Mouse (Mus musculus) heart, embryonic 14.5 days (tissue): ENCODE data around the gene Tufm. TPM values are rescaled to one million over a fixed set of nuclear protein-coding genes. Genes with fewer than 3 reads are reported as not detected.

Source experiments
- ATAC-seq: fragments of 200-750 bp; cut with Nextera tagmentation; 2 replicates; pipeline ENCODE4 v1.8.0; 2017; ENCODE audit warnings: low read depth, moderate TSS enrichment; ENCODE audit not compliant: insufficient number of reproducible peaks, insufficient read depth, low FRiP score
- H3K27ac ChIP-seq, 2 experiments: fragments of 200-500 bp in 1 of 2; fragments of 300-500 bp in 1 of 2; sonication (generic) in 1 of 2; replicated peaks in 1 of 2; 2 replicates each; pipeline ENCODE4 v1.5.1; 2012 to 2014; ENCODE audit warnings: low read depth in 2 of 2, low read length in 2 of 2, control low read depth in 1 of 2, mild to moderate bottlenecking in 1 of 2, mixed read lengths in 1 of 2; ENCODE audit not compliant: control insufficient read depth in 1 of 2, insufficient read depth in 1 of 2
- H3K27me3 ChIP-seq: fragments of 300-500 bp; sonication (generic); 2 replicates; pipeline ENCODE4 v1.6.1; 2014; ENCODE audit warnings: mild to moderate bottlenecking, low read length, control low read depth; ENCODE audit not compliant: control insufficient read depth, insufficient read depth
- H3K36me3 ChIP-seq: fragments of 300-500 bp; sonication (generic); 2 replicates; pipeline ENCODE4 v1.6.1; 2014; ENCODE audit warnings: mild to moderate bottlenecking, control low read depth, low read length, mixed read lengths; ENCODE audit not compliant: control insufficient read depth, insufficient read depth
- H3K4me1 ChIP-seq, 2 experiments: fragments of 200-500 bp in 1 of 2; fragments of 300-500 bp in 1 of 2; sonication (generic) in 1 of 2; 2 replicates each; pipeline ENCODE4 v1.6.1; 2012 to 2014; ENCODE audit warnings: low read length in 2 of 2, control low read depth in 1 of 2, mixed read lengths in 1 of 2; ENCODE audit not compliant: control insufficient read depth in 2 of 2, insufficient read depth in 2 of 2
- H3K4me2 ChIP-seq: fragments of 300-500 bp; sonication (generic); 2 replicates; pipeline ENCODE4 v1.6.1; 2014; ENCODE audit warnings: mild to moderate bottlenecking, low read length
- H3K4me3 ChIP-seq, 2 experiments: fragments of 200-500 bp in 1 of 2; fragments of 300-500 bp in 1 of 2; sonication (generic) in 1 of 2; 2 replicates each; pipeline ENCODE4 v1.5.1; 2012 to 2014; ENCODE audit warnings: low read length in 2 of 2, mild to moderate bottlenecking in 2 of 2, control low read depth in 1 of 2, low read depth in 1 of 2, moderate library complexity in 1 of 2; ENCODE audit not compliant: control insufficient read depth in 1 of 2, insufficient read depth in 1 of 2
- H3K9ac ChIP-seq: fragments of 300-500 bp; sonication (generic); 2 replicates; pipeline ENCODE4 v1.6.1; 2014; ENCODE audit warnings: mild to moderate bottlenecking, low read length
- H3K9me3 ChIP-seq: fragments of 300-500 bp; sonication (generic); 2 replicates; pipeline ENCODE4 v1.6.1; 2016; ENCODE audit warnings: low read length, control low read depth; ENCODE audit not compliant: control insufficient read depth
- WGBS: fragments of 180-500 bp; shearing (Covaris S2); extraction: QIAGEN DNeasy Blood & Tissue Kit; methylation state at CpG from one replicate; pipeline ENCODE4 v1.1.7; 2014; 5-methylcytosine and 5-hydroxymethylcytosine counted together
- polyA plus RNA-seq: library from polyadenylated mRNA; unstranded; fragments of >200 nt; fragmentation: Nextera tagmentation; extraction: Ambion mirVana; gene quantifications from 2 replicates; pipeline ENCODE4 v1.2.1, GENCODE M21; 2014

The Tufm gene
- polyA plus RNA-seq, 1 experiment from 2014 or later = 188 TPM

DNA sequence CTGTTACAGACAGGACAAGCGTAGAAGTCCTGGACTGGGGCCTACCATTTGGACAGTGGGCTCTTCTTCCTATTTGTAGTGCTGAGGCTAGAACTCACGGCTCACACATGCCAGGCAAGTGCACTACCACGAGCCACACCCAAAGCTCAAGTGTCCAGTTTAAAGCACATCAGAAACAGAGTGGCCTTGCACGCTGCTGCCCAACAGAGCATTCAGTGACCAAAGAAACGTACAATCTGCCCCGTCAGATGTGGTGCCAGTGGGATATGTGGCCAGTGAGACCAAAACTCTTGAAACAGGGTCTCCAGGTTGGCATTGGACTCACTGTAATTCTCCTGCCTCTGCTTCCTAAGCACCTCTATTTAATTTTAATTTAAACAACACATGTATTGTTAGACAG, 36.5 kb upstream of the Tufm start:
- no peaks in the 10 kb centered on the region for H3K27me3 ChIP-seq
- H3K4me3 ChIP-seq = no peak overlapping the region
- no peak overlapping the region for H3K27ac ChIP-seq
- 91% methylated on average over 6 of the region's 6 CpGs for WGBS
- no peak overlapping the region for H3K9ac ChIP-seq
- peaks cover 20% of the 10 kb centered on the region for H3K36me3 ChIP-seq
- no peak overlapping the region for H3K4me2 ChIP-seq
- H3K4me1 ChIP-seq = no peaks in the 10 kb centered on the region
- no peaks in the 10 kb centered on the region for H3K9me3 ChIP-seq
- ATAC-seq = no peak

DNA sequence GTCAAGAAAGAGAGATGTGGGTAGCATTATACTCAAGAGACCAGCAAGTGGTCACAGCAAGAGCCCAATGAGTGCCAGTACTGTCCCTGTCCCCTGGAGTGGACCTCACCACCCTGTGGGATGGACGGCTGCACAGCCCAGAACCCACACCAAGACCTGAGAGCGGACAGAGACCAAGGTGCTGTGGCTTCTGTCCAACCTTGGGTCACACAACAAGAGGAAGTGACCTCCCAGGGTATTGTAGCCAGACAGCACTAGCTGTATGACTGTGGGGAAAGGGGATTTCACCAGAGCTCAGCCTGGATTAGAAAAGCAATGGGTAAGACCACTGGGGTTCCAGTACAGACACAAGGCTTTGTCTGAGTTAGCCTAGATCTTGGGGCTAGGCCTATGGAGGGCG, 34.9 kb upstream of the Tufm start:
- WGBS = 84% methylated on average over 3 of the region's 3 CpGs
- Histone ChIP-seq H3K27ac (no peak overlapping the region), H3K4me2 (no peak overlapping the region), H3K4me1 (no peaks in the 10 kb centered on the region), H3K27me3 (no peaks in the 10 kb centered on the region), H3K36me3 (peaks cover 6% of the 10 kb centered on the region; the same call in 1 of the 2 replicates), H3K9ac (no peak overlapping the region), H3K4me3 (no peak overlapping the region), H3K9me3 (no peaks in the 10 kb centered on the region)
- ATAC-seq = no peak

DNA sequence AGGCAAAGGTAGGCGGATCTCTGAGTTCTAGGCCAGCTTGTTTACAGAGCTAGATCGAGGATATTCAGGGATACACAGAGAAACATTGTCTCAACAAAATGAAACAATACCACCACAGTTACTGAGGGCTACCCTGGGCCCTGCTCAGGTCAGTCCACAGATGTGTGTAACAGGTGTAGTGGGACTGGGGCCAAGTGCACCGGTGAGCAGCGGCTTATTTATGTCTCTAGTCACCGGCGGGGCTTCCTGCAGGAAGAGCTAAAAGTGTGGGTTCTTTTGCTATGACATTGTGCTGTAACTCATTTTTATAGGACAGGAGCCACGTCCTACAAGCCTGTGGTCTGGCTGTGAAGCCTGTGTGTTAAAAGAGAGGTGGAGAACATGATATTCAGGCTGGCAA, 33.3 kb upstream of the Tufm start:
- Histone ChIP-seq H3K4me2 (no peak overlapping the region), H3K27me3 (no peaks in the 10 kb centered on the region), H3K27ac (no peak overlapping the region), H3K9me3 (no peaks in the 10 kb centered on the region), H3K36me3 (no peaks in the 10 kb centered on the region), H3K4me3 (no peak overlapping the region), H3K9ac (no peak overlapping the region; the same call in 1 of the 2 replicates), H3K4me1 (peaks cover 6 to 8% of the 10 kb centered on the region in 2 experiments)
- no peak for ATAC-seq
- 73% methylated on average over 7 of the region's 7 CpGs for WGBS

DNA sequence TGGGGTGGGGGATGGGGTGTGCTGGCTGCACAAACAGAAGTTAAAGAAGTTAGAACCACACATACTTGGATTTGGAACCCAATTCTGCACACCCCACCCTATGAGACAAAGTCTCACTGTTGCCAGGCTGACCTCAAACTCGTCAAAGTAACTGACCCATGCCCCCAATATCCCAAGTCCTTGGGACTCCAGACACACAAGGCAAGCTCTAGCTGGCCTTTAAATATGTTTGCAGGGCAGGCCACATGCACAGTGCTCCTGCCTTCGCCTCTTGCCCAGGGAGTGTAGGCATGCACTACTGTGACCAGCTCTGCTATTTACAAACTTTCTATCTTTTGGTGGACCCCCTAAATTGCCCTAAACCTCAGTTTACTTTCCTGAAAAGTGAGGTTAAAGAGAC, 31.9 kb upstream of the Tufm start:
- Histone ChIP-seq H3K9me3 (no peaks in the 10 kb centered on the region), H3K9ac (no peak overlapping the region), H3K36me3 (no peaks in the 10 kb centered on the region), H3K4me2 (no peak overlapping the region), H3K27me3 (no peaks in the 10 kb centered on the region), H3K4me3 (no peak overlapping the region), H3K27ac (no peak overlapping the region), H3K4me1 (peaks cover 10 to 11% of the 10 kb centered on the region in 2 experiments)
- WGBS = 77% methylated on average over 2 of the region's 2 CpGs
- ATAC-seq = no peak

DNA sequence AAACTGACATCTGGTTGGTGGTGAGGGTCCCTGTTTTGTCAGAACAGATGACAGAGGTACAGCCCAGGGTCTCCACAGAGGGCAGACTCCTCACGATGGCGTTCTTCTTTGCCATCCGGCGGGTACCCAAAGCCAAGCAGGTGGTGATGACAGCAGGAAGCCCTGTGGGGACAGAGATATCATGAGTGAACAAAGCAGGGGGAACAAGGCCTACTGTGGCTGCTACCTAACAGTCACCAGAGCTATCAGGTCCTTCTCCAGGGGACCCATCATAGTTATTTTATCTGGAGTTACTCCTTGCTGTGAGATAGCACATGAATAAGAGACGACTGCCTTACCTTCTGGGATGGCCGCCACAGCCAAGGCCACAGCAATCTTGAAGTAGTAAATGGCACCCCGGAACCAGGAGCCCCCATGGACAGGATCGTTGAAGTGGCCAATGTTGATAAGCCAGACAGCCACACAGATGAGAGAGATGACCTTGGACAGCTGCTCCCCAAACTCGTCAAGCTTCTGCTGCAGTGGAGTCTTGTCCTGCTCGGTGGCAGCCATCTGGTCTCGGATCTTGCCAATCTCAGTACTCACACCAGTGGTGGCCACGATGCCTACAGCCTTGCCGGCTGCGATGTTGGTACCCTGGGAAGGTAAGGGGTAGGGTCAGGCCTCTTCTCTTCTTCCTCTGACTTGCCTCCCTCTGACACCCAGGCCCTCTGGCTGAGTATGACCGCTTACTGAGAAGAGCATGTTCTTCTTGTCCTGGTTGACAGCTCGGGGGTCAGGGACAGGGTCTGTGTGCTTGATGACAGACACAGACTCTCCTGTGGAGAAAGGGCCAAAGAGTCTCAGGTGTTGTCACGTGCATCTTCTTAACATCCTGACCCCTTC, 30.5 kb upstream of the Tufm start:
- WGBS = 71% methylated on average over 17 of the region's 17 CpGs
- no peaks in the 10 kb centered on the region for H3K27me3 ChIP-seq

DNA sequence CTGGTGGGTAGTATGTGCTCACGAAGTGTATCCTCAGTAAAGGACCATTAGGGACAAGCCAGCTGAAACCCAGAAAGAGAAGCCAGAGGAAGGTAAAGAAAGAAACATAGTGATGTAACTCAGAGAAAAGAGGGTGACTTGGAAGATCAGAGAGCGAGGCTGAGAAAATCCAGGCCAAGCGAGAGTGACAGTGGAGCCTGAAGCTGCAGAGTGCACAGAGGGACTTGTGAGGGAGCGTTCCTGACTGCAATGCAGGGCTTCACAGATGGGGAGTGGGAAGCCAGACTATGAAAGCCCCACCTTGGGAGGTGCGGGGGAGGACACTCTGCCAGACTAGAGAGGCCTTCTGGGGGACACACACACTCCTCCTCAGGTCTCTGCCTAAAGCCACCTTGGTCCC, 28.9 kb upstream of the Tufm start:
- Histone ChIP-seq H3K4me3 (no peak overlapping the region), H3K27ac (no peak overlapping the region), H3K9ac (no peak overlapping the region), H3K4me1 (peaks cover 12 to 13% of the 10 kb centered on the region in 2 experiments), H3K27me3 (no peaks in the 10 kb centered on the region), H3K36me3 (no peaks in the 10 kb centered on the region), H3K4me2 (no peak overlapping the region), H3K9me3 (no peaks in the 10 kb centered on the region)
- ATAC-seq = no peak
- 71% methylated on average over 5 of the region's 5 CpGs for WGBS

More for the DNA sequence above, 30.5 kb upstream of the Tufm start:
- Histone ChIP-seq H3K9me3 (no peaks in the 10 kb centered on the region), H3K4me3 (no peak overlapping the region), H3K4me1 (peaks cover 10 to 11% of the 10 kb centered on the region in 2 experiments), H3K4me2 (no peak overlapping the region), H3K36me3 (no peaks in the 10 kb centered on the region), H3K9ac (no peak overlapping the region), H3K27ac (no peak overlapping the region)
- ATAC-seq = no peak

DNA sequence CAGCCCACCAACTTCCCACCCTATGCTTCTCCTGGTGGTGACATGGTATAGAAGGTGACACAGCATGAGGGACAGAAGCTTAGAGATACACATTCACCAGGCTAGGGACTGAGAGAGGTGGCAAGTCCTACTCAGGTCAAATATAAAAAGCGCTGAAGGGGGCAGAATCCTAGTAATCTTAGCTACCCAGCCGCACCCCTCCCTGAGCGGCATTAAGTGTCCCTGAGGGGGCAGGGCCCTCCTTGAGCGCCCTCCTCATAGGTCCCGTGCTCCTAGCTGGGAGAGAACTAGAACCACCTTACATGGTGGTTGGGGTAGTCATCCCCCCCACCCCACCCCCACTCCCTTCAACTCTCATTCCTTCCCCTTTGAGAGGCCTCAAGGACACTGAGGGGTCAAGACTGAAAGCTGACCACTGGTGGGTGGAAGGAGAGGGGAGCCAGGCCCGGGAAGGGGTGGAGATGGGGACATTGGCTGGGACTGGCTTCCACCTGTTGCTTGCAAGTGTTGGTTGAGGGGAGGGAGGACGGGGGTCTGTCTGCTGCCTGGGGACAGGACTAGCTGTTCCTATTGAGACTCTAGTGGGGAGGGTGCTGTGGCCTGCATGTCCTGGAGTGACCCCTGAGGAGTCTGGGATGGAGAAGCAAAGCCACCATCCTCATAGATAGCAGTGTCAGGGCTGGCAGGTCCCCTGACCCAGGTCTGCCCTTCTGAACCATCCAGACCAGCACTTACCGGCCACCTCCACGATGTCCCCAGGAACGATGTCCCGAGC, 28.1 kb upstream of the Tufm start:
- no peak overlapping the region for H3K9ac ChIP-seq

More for the DNA sequence above, 28.1 kb upstream of the Tufm start:
- Histone ChIP-seq H3K4me2 (no peak overlapping the region), H3K9me3 (no peaks in the 10 kb centered on the region), H3K27me3 (no peaks in the 10 kb centered on the region), H3K27ac (no peak overlapping the region), H3K36me3 (no peaks in the 10 kb centered on the region), H3K4me1 (peaks cover 12 to 14% of the 10 kb centered on the region in 2 experiments), H3K4me3 (no peak overlapping the region)
- ATAC-seq = no peak
- 65% methylated on average over 11 of the region's 11 CpGs for WGBS
